Mouse (Mus musculus) cerebral cortex, adult 2 months (tissue): ENCODE results near the gene 9930022D16Rik.

Experiments used
- WGBS: fragments of 180-500 bp; shearing (Covaris S2); methylation state at CpG from one replicate; pipeline ENCODE4 v1.1.7; 2018; 5-methylcytosine and 5-hydroxymethylcytosine counted together

Gene 9930022D16Rik

GRCm38 (mm10) chr11:109416709-109417420 lies 3.1 kb downstream of the 9930022D16Rik start:
- 85% methylated on average over 8 of the region's 8 CpGs for WGBS

DNA sequence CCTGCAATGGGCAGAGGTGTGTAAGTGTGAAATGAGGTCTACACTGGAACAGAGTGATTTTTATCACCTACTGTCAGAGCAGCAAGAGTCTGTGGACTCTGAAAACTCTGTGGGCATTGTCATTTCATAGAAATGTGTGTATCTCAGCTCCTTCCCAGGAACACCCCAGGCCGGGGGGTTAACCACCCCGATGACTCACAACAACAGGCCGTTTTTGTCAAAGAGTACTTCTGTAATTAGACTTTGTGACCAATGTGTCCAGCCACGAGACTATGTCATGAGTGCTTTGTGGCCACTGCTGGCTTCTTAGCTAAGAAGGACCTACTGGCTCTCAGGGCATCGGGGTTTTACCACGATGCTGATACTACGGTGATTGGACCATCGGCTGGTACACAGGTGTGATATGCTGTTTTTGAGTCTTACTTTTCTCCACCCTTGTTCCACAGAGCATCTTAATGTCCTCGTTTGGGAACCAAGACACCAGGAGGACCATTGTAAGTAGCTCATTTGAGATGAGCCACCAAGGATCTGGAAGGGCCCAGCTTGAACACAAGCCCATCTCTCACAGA lies 3.8 kb downstream of the 9930022D16Rik start:
- WGBS = 89% methylated on average over 9 of the region's 9 CpGs

DNA sequence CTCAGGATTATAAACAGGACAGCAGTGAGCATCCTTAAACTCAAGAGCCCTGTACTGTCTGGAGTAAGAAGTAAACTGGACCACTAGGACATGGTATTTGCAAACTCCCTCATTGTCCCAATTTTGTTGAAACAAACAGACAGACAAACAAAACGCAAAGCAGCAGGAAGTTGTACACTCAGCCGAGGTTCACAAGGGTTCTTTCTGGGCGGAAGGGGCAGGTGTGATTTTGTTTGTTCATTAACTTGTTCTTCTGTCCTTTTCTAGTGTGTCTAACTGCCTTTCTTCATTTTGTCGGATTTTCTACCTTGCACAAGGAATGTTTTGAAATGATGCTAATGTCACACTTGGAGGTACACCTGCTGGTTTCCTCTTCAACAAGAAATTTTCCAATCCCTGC lies 5.7 kb downstream of the 9930022D16Rik start:
- 56% methylated on average over 4 of the region's 4 CpGs for WGBS

DNA sequence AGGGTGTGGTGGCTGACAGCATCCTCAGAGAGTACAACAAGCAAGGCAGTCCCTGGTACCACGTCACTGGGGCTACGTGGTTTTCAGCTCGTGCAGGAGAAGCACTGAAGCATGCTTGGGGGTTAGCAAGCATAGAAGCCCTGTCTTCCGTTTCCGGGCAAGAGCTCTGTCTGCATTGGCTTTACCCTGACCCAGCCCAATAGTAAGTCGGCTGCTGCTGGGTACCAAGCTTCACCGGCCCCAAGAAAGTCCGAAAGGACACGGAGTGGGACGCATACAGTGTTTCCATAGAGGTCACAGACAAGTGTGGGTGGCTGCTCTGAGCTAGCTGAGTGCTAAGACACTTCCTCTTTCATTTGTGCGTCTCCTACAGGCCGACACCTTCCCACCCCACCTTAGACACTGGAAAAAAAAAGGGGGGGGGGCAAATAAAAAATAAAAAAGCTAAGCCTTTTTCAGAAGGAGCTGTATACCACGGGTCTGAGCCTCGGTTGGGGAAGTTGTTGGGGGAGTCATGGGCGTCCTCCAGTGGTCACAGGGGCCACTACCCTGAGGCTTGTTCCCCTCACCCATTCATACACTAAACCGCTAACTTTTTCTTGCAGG lies 6.3 kb downstream of the 9930022D16Rik start:
- WGBS = 60% methylated on average over 16 of the region's 16 CpGs

DNA sequence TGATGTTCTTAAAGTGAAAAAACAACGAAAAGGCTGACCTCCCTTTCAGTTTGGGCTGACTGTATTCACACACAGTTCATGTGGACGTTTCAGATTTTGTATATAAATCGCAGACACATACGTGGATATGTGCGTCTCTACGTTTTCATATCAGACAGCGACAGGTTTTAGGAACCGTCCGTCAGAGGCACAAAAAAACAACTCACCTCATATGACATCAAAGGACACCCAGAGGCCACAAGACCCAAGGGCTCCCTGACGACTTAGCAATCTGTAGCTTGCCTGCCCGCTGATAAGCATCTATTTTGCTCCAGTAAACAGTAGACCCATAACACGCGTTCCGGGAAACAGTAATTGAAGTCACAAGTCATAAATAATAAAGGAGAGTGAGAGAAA lies 6.8 kb downstream of the 9930022D16Rik start:
- WGBS = 93% methylated on average over 14 of the region's 14 CpGs

DNA sequence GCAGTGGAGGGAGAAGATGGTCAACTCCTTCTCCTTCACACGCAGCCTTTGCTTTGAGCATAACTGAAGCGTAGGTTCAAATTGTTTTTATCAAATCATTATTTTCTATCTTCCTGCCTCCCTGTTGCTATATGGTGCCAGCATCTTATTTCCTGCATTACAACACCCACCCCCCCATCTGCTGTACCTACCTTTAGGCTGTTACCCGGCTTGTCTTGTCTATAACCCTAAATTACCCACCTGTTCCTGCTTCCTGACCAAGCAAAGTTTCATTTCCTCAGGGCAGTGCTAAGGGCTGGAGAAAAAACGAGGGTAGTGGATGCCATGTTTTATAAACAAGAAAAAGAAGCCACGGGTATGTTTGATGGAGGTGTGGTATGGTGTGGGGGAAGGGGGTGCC lies 7.5 kb downstream of the 9930022D16Rik start:
- WGBS = 83% methylated on average over 5 of the region's 5 CpGs

DNA sequence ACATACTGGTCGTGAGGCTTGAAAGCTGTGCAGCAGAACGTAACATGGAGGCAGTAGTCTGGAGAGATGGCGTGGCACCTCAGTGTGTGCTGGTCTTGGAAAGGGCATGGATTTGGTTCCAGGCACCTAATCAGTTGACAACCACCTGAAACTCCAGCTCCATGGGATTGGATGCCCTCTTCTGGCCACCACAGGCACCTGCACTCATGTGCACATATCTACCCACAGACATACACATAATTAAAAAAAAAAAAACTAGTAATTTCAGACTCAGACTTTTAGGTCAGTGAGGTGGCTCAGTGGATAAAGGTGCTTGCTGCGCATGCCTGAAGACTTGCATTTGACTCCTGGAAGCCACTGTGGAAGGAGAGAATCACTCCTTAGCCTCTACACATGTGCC lies 8.5 kb downstream of the 9930022D16Rik start:
- 100% methylated on average over 4 of the region's 4 CpGs for WGBS

- WGBS = 38% methylated on average over 1 of the region's 1 CpGs
Measured at GRCm38 (mm10) chr11:109423294-109423693, 9.6 kb downstream of the 9930022D16Rik start.

GRCm38 (mm10) chr11:109425392-109426271 lies 11.9 kb downstream of the 9930022D16Rik start, which contains the start of gene Amz2:
Gene Amz2, plus strand, starts transcription at chr11:109425946.
- under 1% methylated on average over 65 of the region's 65 CpGs for WGBS

GRCm38 (mm10) chr11:109426272-109426586 lies 12.5 kb downstream of the 9930022D16Rik start:
- 2% methylated on average over 11 of the region's 11 CpGs for WGBS

DNA sequence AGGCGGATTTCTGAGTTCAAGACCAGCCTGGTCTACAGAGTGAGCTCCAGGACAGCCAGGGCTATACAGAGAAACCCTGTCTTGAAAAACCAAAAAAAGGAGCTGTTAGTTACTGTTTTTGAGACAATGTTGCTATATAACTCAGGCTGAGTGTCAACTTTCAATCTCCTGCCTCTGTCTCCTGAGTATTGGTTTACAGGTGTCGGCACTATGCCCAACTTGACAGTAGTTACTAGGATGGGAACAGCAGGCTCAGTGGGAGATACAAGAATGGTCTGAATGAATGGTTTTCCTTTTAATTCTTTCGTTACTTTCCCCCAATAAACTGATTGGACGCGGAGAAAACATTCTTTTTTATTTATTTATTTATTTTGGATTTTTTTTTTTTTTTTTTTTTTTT lies 13.6 kb downstream of the 9930022D16Rik start:
- WGBS = 99% methylated on average over 5 of the region's 5 CpGs

- WGBS = 91% methylated on average over 16 of the region's 16 CpGs
Measured at GRCm38 (mm10) chr11:109434233-109434798, 20.6 kb downstream of the 9930022D16Rik start.

DNA sequence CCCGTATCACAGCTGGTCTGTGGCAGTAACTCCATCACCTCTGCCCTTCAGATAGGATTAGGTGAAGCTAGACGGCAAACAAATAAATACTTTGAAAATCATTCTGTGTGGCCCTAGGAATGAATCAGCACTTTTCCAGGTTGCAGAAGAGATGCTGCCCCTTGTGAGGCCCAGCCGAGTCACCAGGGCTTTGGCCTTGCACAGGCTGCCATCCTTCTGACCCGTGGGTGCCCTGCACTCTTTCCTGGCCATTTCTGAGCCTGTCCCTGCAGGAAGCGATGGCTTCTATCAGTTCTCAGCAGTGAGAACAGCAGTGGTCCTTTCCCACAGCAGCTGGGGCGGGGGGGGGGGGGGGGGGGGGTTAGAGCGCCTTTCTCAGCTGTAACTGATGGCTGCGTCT lies 23.2 kb downstream of the 9930022D16Rik start:
- WGBS = 69% methylated on average over 8 of the region's 8 CpGs

GRCm38 (mm10) chr11:109439209-109439608 lies 25.5 kb downstream of the 9930022D16Rik start:
- WGBS = 21% methylated on average over 5 of the region's 5 CpGs

- WGBS = 2% methylated on average over 32 of the region's 32 CpGs
Measured at GRCm38 (mm10) chr11:109439829-109440340, 26.2 kb downstream of the 9930022D16Rik start.

GRCm38 (mm10) chr11:109440641-109441040 lies 26.9 kb downstream of the 9930022D16Rik start:
- 75% methylated on average over 4 of the region's 4 CpGs for WGBS

DNA sequence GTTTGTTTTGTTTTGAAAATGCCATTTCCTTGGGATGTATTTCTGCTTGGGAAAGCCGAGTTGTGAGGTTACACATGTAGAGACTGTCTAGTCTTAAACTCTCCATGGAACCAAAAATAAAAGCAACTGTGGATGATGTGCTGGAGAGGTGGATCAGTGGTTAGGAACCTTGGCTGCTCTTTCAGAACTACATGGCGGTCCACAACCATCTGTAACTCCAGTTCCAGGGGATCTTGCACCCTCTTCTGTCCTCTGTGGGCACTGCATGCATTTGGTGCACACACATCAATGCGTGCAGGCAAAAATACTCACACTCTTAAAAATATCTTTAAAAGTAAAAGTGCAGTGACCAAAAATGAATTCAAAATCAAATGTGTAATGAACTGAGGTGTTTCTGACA lies 27.4 kb downstream of the 9930022D16Rik start:
- 63% methylated on average over 3 of the region's 3 CpGs for WGBS

DNA sequence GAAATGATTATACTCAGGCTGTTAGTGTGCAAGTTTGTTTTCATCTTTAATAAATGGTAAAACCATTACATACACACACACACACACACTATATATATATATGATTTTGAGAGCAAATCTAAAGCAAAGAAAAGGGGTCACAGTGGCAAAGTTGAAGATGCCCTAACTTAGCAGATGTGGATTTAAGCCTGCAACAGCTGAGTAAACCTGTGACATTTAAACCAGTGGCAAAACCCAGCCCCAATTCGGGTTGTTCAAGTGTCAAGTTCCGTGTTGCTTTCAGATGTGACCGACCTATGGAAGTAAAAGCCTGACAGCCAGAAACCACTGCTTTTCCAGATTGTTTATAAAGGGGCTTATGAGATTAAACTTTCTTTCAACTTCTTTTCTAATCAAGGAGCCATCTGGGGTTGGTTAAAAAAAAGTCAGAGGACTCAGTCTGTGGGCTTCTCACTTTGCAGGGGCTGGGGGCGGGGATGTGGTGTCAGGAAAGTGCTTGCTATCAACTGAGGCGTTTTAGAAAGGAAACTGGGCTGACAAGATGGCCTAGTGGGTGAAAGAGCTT lies 28.5 kb downstream of the 9930022D16Rik start:
- WGBS = 75% methylated on average over 5 of the region's 5 CpGs

GRCm38 (mm10) chr11:109443468-109444263 lies 29.9 kb downstream of the 9930022D16Rik start:
- WGBS = 93% methylated on average over 8 of the region's 8 CpGs

DNA sequence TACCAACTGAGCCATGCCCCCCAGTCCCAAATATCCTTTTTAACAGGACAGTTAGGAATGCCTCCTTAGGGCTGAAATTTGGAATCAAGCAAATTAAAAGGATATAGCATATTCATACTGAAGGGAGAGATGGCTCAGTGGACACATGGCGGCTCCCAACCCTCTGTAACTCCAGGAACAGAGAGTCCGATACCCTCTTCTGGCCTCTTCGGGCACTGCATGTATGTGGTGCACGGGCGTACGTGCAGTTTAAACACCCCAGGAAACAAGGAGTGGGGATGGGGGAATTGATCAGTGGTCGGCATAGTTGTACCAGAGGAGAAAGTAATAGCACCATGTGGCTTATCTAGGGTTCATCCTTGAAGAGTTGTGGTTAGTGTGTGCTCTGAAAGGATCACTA lies 30.9 kb downstream of the 9930022D16Rik start:
- 62% methylated on average over 7 of the region's 7 CpGs for WGBS
